8 mouse cellular contexts compared by ENCODE assay signal in genomic region chr1:162858748-162859130, GRCm38 (mm10). TPM values are rescaled to one million over a fixed set of nuclear protein-coding genes. Genes with fewer than 3 reads are reported as not detected.
DNase-seq lines count a peak whose midpoint lies in the region; ATAC-seq and TF ChIP-seq lines count a peak whose summit lies in the region.

No protein-coding gene starts in this region.

- H3K9me3 ChIP-seq in embryonic facial prominence, embryonic 15.5 days (replicated peaks) = no peaks in the 10 kb centered on the region
- no peaks in the 10 kb centered on the region for H3K9me3 ChIP-seq in hindbrain, embryonic 11.5 days (ENCODE audit: control insufficient read depth, low read length)
- H3K9me3 ChIP-seq in limb, embryonic 13.5 days = no peaks in the 10 kb centered on the region

- TF ChIP-seq CTCF in liver, adult 2 months (IDR thresholded peaks at IDR 0.05; ENCODE audit: low read depth, low read length) = no peak

- no peak for TF ChIP-seq POLR2A in liver, adult 2 months (IDR thresholded peaks at IDR 0.05; ENCODE audit: extremely low read depth, insufficient read depth, low read length)

- peak; percentile 69 for DNase-seq in liver, adult 2 months (ENCODE audit: extremely low read depth, low read depth, low spot score)
- no peak for DNase-seq in liver
- no peak for DNase-seq in hindbrain, embryonic 11.5 days (ENCODE audit: low spot score)
- no peak for DNase-seq in embryo, embryonic 11 days
- no peak for DNase-seq in spleen, postnatal 4 days (ENCODE audit: low spot score in 2 of 2)

- peak overlapping the region; percentile 35 for H3K4me3 ChIP-seq in liver, adult 2 months (ENCODE audit: insufficient read depth, low read depth, low read length)
- H3K4me3 ChIP-seq in embryonic facial prominence, embryonic 15.5 days (replicated peaks) = peak overlapping the region; percentile 40
- no peak overlapping the region for H3K4me3 ChIP-seq in hindbrain, embryonic 11.5 days (ENCODE audit: low read depth, low read length)
- peak overlapping the region; percentile 7; the same call in 1 of the 2 replicates for H3K4me3 ChIP-seq in limb, embryonic 13.5 days

- 15% methylated on average over 12 of the region's 12 CpGs for WGBS in liver, adult 2 months
- 26% methylated on average over 12 of the region's 12 CpGs for WGBS in embryonic facial prominence, embryonic 15.5 days
- WGBS in hindbrain, embryonic 11.5 days = 52% methylated on average over 12 of the region's 12 CpGs
- 73% methylated on average over 12 of the region's 12 CpGs for WGBS in limb, embryonic 13.5 days

- peaks cover 45% of the 10 kb centered on the region for H3K4me1 ChIP-seq in liver, adult 2 months (ENCODE audit: control insufficient read depth, insufficient read depth, low read length)
- H3K4me1 ChIP-seq in embryonic facial prominence, embryonic 15.5 days = peaks cover 29% of the 10 kb centered on the region
- 0 out of 2 replicates have a peak, but pooled peaks cover 2% of the 10 kb centered on the region for H3K4me1 ChIP-seq in hindbrain, embryonic 11.5 days (replicated peaks; ENCODE audit: control insufficient read depth, insufficient read depth, low read length)
- H3K4me1 ChIP-seq in limb, embryonic 13.5 days = peaks cover 26% of the 10 kb centered on the region

- ATAC-seq in embryonic facial prominence, embryonic 15.5 days (ENCODE audit: insufficient number of reproducible peaks, low FRiP score, low TSS enrichment, low read depth) = no peak
- ATAC-seq in hindbrain, embryonic 11.5 days (ENCODE audit: low FRiP score) = peak; percentile 23; the same call in 1 of the 2 replicates
- no peak for ATAC-seq in limb, embryonic 13.5 days (ENCODE audit: low FRiP score, low read depth)
- no peak for ATAC-seq in frontal cortex, adult (ENCODE audit: low TSS enrichment)

- H3K36me3 ChIP-seq in liver, adult 2 months (ENCODE audit: control insufficient read depth, insufficient read depth, low read length) = peaks cover 14% of the 10 kb centered on the region; the same call in 1 of the 2 replicates
- H3K36me3 ChIP-seq in embryonic facial prominence, embryonic 15.5 days = no peaks in the 10 kb centered on the region
- no peaks in the 10 kb centered on the region for H3K36me3 ChIP-seq in hindbrain, embryonic 11.5 days (ENCODE audit: control insufficient read depth, insufficient read depth, low read length)
- no peaks in the 10 kb centered on the region for H3K36me3 ChIP-seq in limb, embryonic 13.5 days

- H3K27me3 ChIP-seq in liver, adult 2 months (ENCODE audit: control insufficient read depth, insufficient read depth, low read length) = no peaks in the 10 kb centered on the region
- no peaks in the 10 kb centered on the region for H3K27me3 ChIP-seq in embryonic facial prominence, embryonic 15.5 days
- H3K27me3 ChIP-seq in hindbrain, embryonic 11.5 days (ENCODE audit: control insufficient read depth, insufficient read depth, low read length) = no peaks in the 10 kb centered on the region
- H3K27me3 ChIP-seq in limb, embryonic 13.5 days = no peaks in the 10 kb centered on the region

- peak overlapping the region; percentile 52 for H3K4me2 ChIP-seq in embryonic facial prominence, embryonic 15.5 days (replicated peaks)
- 0 out of 2 replicates have a peak overlapping the region, but pooled peaks have one; percentile 12 for H3K4me2 ChIP-seq in hindbrain, embryonic 11.5 days (replicated peaks; ENCODE audit: low read depth, low read length)
- H3K4me2 ChIP-seq in limb, embryonic 13.5 days (replicated peaks) = peak overlapping the region; percentile 48

- H3K79me2 ChIP-seq in liver, adult 2 months (ENCODE audit: control insufficient read depth, insufficient read depth, low read length) = peaks cover 4% of the 10 kb centered on the region; the same call in 1 of the 2 replicates

- peak overlapping the region; percentile 68 for H3K27ac ChIP-seq in liver, adult 2 months (replicated peaks; ENCODE audit: insufficient read depth, low read depth, low read length)
- peak overlapping the region; percentile 91 for H3K27ac ChIP-seq in embryonic facial prominence, embryonic 15.5 days (replicated peaks)
- no peak overlapping the region; the same call in 1 of the 2 replicates for H3K27ac ChIP-seq in hindbrain, embryonic 11.5 days (ENCODE audit: low read depth, low read length)
- H3K27ac ChIP-seq in limb, embryonic 13.5 days = peak overlapping the region; percentile 55; the same call in 1 of the 2 replicates

- peak overlapping the region; percentile 60 for H3K9ac ChIP-seq in liver, adult 2 months (ENCODE audit: low read depth, low read length)
- H3K9ac ChIP-seq in embryonic facial prominence, embryonic 15.5 days = no peak overlapping the region
- no peak overlapping the region; the same call in 1 of the 2 replicates for H3K9ac ChIP-seq in hindbrain, embryonic 11.5 days (ENCODE audit: low read depth, low read length)
- H3K9ac ChIP-seq in limb, embryonic 13.5 days = no peak overlapping the region

RNA-seq across cellular contexts. Expression of gene Fmo1, which starts 7.7 kb away (rescaled TPM):
- 187 and 242 TPM in 2 replicates for total RNA-seq in liver, adult 2 months (2014; rRNA removed)
- 152 and 171 TPM in 2 replicates for polyA plus RNA-seq in liver, adult 2 months (2012; rRNA removed)
- 50.2 and 63.4 TPM in 2 replicates for polyA plus RNA-seq in embryonic facial prominence, embryonic 15.5 days (2015; fragmentation: Nextera tagmentation; extraction: Ambion mirVana)
- 21.2 and 24.2 TPM in 2 replicates for polyA plus RNA-seq in hindbrain, embryonic 11.5 days (2014; fragmentation: Nextera tagmentation; extraction: Ambion mirVana)
- polyA plus RNA-seq in limb, embryonic 13.5 days (2015; fragmentation: Nextera tagmentation; extraction: Ambion mirVana) = 12.0 and 14.9 TPM in 2 replicates

RNA-seq across cellular contexts. Expression of gene Fmo2, which starts 39.8 kb away (rescaled TPM):
- 49.1 and 52.6 TPM in 2 replicates for total RNA-seq in liver, adult 2 months (2014; rRNA removed)
- polyA plus RNA-seq in liver, adult 2 months (2012; rRNA removed) = 7.8 and 10.4 TPM in 2 replicates
- 5.5 and 7.2 TPM in 2 replicates for polyA plus RNA-seq in embryonic facial prominence, embryonic 15.5 days (2015; fragmentation: Nextera tagmentation; extraction: Ambion mirVana)
- 0.11 and 0.17 TPM in 2 replicates for polyA plus RNA-seq in hindbrain, embryonic 11.5 days (2014; fragmentation: Nextera tagmentation; extraction: Ambion mirVana)
- 0.38 and 0.45 TPM in 2 replicates for polyA plus RNA-seq in limb, embryonic 13.5 days (2015; fragmentation: Nextera tagmentation; extraction: Ambion mirVana)

RNA-seq across cellular contexts. Expression of gene Fmo4, which starts 45.0 kb away (rescaled TPM):
- 14.4 and 16.2 TPM in 2 replicates for total RNA-seq in liver, adult 2 months (2014; rRNA removed)
- 7.7 and 8.1 TPM in 2 replicates for polyA plus RNA-seq in liver, adult 2 months (2012; rRNA removed)
- polyA plus RNA-seq in embryonic facial prominence, embryonic 15.5 days (2015; fragmentation: Nextera tagmentation; extraction: Ambion mirVana) = 0.23 and 0.60 TPM in 2 replicates
- 0.06 and 0.64 TPM in 2 replicates for polyA plus RNA-seq in hindbrain, embryonic 11.5 days (2014; fragmentation: Nextera tagmentation; extraction: Ambion mirVana)
- 0.23 and 0.51 TPM in 2 replicates for polyA plus RNA-seq in limb, embryonic 13.5 days (2015; fragmentation: Nextera tagmentation; extraction: Ambion mirVana)
